Mouse (Mus musculus) liver, embryonic 14.5 days (tissue): Measurements from ENCODE around the gene Dvl2.
A peak's percentile ranks its signal among the peaks of the same experiment; 100 is the strongest.

ENCODE experiments used
- CTCF ChIP-seq: IDR thresholded peaks from 2 replicates; pipeline ENCODE4 v1.5.1; 2016; ENCODE audit warnings: antibody characterized with exemption, low read depth, control low read depth
- EP300 ChIP-seq: IDR thresholded peaks from 2 replicates; pipeline ENCODE4 v1.6.1; 2016; ENCODE audit warnings: antibody characterized with exemption, low read depth

- TF ChIP-seq CTCF (peak; percentile 80), EP300 (no peak)
These were observed 4.9 kb upstream of the Dvl2 start, which contains the start of gene Phf23 for GRCm38 (mm10) chr11:69995391-69995960.
